Mouse (Mus musculus) C2C12 (cell line): Measurements from ENCODE around the gene Ablim2. TPM values are rescaled to one million over a fixed set of nuclear protein-coding genes. Genes with fewer than 3 reads are reported as not detected.

Source experiments
- H3K27me3 ChIP-seq: one replicate; pipeline ENCODE4 v1.6.1; 2011; ENCODE audit not compliant: control insufficient read depth, insufficient read depth, insufficient read length
- H3K36me3 ChIP-seq: one replicate; pipeline ENCODE4 v1.6.1; 2011; ENCODE audit not compliant: control insufficient read depth, insufficient read depth
- H3K4me3 ChIP-seq: one replicate; pipeline ENCODE4 v1.5.1; 2011; ENCODE audit warnings: mild to moderate bottlenecking, control low read depth; ENCODE audit not compliant: poor library complexity, insufficient read depth, severe bottlenecking
- H3K79me2 ChIP-seq: one replicate; pipeline ENCODE4 v1.6.1; 2011; ENCODE audit not compliant: control insufficient read depth, insufficient read depth
- H3K79me3 ChIP-seq: one replicate; pipeline ENCODE4 v1.6.1; 2011; ENCODE audit warnings: low read depth, control low read depth
- H3ac ChIP-seq: one replicate; pipeline ENCODE3; 2011; ENCODE audit warnings: low read depth; ENCODE audit not compliant: control insufficient read depth, insufficient read length
- CEBPB ChIP-seq: IDR thresholded peaks from one replicate; pipeline ENCODE4 v1.6.1; 2011; ENCODE audit warnings: low read depth, mild to moderate bottlenecking, control low read depth, moderate library complexity
- CTCF ChIP-seq: IDR thresholded peaks from one replicate; pipeline ENCODE4 v1.5.1; 2011; ENCODE audit not compliant: control insufficient read depth, insufficient read depth, insufficient read length
- FOSL1 ChIP-seq: IDR thresholded peaks from one replicate; pipeline ENCODE4 v1.8.0; 2011; ENCODE audit warnings: mild to moderate bottlenecking, low read length; ENCODE audit not compliant: poor library complexity, insufficient read depth, severe bottlenecking
- MAX ChIP-seq: IDR thresholded peaks from one replicate; pipeline ENCODE4 v1.6.1; 2011; ENCODE audit warnings: mild to moderate bottlenecking, control low read depth
- MYOD1 ChIP-seq: IDR thresholded peaks from one replicate; pipeline ENCODE4 v1.6.1; 2011; ENCODE audit warnings: low read depth; ENCODE audit not compliant: control insufficient read depth, insufficient read length
- MYOG ChIP-seq: IDR thresholded peaks from one replicate; pipeline ENCODE4 v1.6.1; 2011; ENCODE audit not compliant: control insufficient read depth, insufficient read length; ENCODE audit errors: extremely low read depth
- USF1 ChIP-seq: IDR thresholded peaks from one replicate; pipeline ENCODE4 v1.6.1; 2011; ENCODE audit warnings: low read depth, mild to moderate bottlenecking, control low read depth, moderate library complexity
- polyA plus RNA-seq: library from polyadenylated mRNA; unstranded; fragments of >200 nt; fragmentation: generic; extraction: Trizol; gene quantifications from one replicate; pipeline ENCODE4 v1.2.1, GENCODE M21; 2012; ENCODE audit warnings: missing spikeins

Ablim2 gene
- polyA plus RNA-seq, 1 experiment, result 0.08 TPM

- Histone ChIP-seq H3K79me3 (no peaks in the 10 kb centered on the region), H3K36me3 (no peaks in the 10 kb centered on the region), H3K4me3 (no peak overlapping the region), H3K79me2 (no peaks in the 10 kb centered on the region), H3K27me3 (peaks cover 53% of the 10 kb centered on the region), H3ac (no peak overlapping the region)
- TF ChIP-seq CTCF, result no peak
- no peak for TF ChIP-seq MAX
- no peak for TF ChIP-seq USF1
- no peak for TF ChIP-seq FOSL1
- TF ChIP-seq CEBPB, result no peak
- TF ChIP-seq MYOG, result no peak
- no peak for TF ChIP-seq MYOD1
Measured at GRCm38 (mm10) chr5:35765909-35766308, 8.2 kb downstream of the Ablim2 start.

GRCm38 (mm10) chr5:35768525-35768924 lies 10.8 kb downstream of the Ablim2 start:
- no peaks in the 10 kb centered on the region for H3K79me3 ChIP-seq
- H3K4me3 ChIP-seq, result no peak overlapping the region
- H3K36me3 ChIP-seq, result no peaks in the 10 kb centered on the region
- no peak for TF ChIP-seq CEBPB
- TF ChIP-seq USF1, result no peak
- no peak for TF ChIP-seq CTCF
- no peak for TF ChIP-seq MYOG
- TF ChIP-seq MYOD1, result no peak
- TF ChIP-seq MAX, result no peak
- no peak for TF ChIP-seq FOSL1
- no peaks in the 10 kb centered on the region for H3K79me2 ChIP-seq
- H3K27me3 ChIP-seq, result peaks cover 33% of the 10 kb centered on the region
- no peak overlapping the region for H3ac ChIP-seq

- no peaks in the 10 kb centered on the region for H3K79me2 ChIP-seq
- TF ChIP-seq USF1, result no peak
- TF ChIP-seq CTCF, result no peak
- no peak for TF ChIP-seq MYOD1
- TF ChIP-seq FOSL1, result no peak
- no peak for TF ChIP-seq MAX
- TF ChIP-seq MYOG, result no peak
- no peak for TF ChIP-seq CEBPB
- H3K79me3 ChIP-seq, result no peaks in the 10 kb centered on the region
- no peaks in the 10 kb centered on the region for H3K36me3 ChIP-seq
- H3ac ChIP-seq, result no peak overlapping the region
- peaks cover 29% of the 10 kb centered on the region for H3K27me3 ChIP-seq
- no peak overlapping the region for H3K4me3 ChIP-seq
Measured at GRCm38 (mm10) chr5:35768997-35769396, 11.3 kb downstream of the Ablim2 start.

GRCm38 (mm10) chr5:35770246-35770645 lies 12.6 kb downstream of the Ablim2 start:
- no peak overlapping the region for H3K4me3 ChIP-seq
- no peak overlapping the region for H3ac ChIP-seq
- H3K27me3 ChIP-seq, result peaks cover 20% of the 10 kb centered on the region
- no peak for TF ChIP-seq CEBPB
- TF ChIP-seq MYOD1, result no peak
- TF ChIP-seq USF1, result no peak
- TF ChIP-seq CTCF, result no peak
- no peak for TF ChIP-seq MYOG
- no peak for TF ChIP-seq FOSL1
- no peak for TF ChIP-seq MAX
- H3K79me2 ChIP-seq, result no peaks in the 10 kb centered on the region
- no peaks in the 10 kb centered on the region for H3K79me3 ChIP-seq
- no peaks in the 10 kb centered on the region for H3K36me3 ChIP-seq

GRCm38 (mm10) chr5:35770891-35771663 lies 13.4 kb downstream of the Ablim2 start:
- no peaks in the 10 kb centered on the region for H3K36me3 ChIP-seq
- no peak overlapping the region for H3ac ChIP-seq
- H3K79me2 ChIP-seq, result no peaks in the 10 kb centered on the region
- H3K4me3 ChIP-seq, result no peak overlapping the region
- H3K79me3 ChIP-seq, result no peaks in the 10 kb centered on the region
- peaks cover 16% of the 10 kb centered on the region for H3K27me3 ChIP-seq
- TF ChIP-seq MYOG (no peak), CTCF (no peak), USF1 (no peak), MYOD1 (no peak), FOSL1 (no peak), CEBPB (no peak), MAX (no peak)
